Mouse (Mus musculus) urinary bladder, postnatal 25 days (tissue): ENCODE data around the gene Rnf4.

Experiments used
- DNase-seq: peaks from one replicate; pipeline ENCODE4 v3.0.0; 2022; ENCODE audit warnings: low spot score

Rnf4 gene

DNA sequence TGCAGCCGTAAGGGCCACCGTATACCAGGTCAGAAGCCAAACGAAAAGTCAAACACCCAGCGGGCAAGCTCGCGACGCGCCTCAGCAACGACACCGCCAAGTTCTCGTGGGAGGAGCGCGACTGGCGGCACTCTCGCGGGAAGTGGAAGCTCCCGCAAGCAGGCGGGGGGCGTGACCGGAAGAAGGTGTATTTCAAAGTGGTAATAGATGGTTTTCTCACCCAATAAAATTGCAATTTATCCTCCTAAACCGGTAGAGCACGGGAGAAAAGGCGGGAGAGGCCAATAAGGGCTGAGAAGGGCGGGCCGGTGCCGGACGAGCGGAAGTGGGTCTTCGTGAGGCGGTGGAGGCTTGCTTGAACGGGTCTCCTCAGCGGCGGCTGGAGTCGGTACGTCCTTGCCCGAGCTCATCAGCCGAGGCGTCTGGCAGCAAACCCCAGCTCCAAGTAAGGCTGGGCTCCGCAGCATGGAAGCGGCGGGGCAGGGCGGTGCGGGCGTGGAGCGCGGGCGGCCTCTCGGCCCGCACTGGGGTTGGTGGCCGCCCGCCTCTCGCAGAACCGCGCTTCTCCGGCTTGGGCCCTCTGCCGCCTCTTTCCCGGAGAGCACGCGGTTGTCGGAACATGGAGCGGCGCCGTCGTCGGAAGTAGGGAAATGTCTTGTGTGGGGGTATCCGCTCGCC is at the start of gene Rnf4:
Gene Rnf4 (plus strand): TSS at position 193 of the 678 bp plus-strand sequence.
- peak; percentile 97 for DNase-seq

DNA sequence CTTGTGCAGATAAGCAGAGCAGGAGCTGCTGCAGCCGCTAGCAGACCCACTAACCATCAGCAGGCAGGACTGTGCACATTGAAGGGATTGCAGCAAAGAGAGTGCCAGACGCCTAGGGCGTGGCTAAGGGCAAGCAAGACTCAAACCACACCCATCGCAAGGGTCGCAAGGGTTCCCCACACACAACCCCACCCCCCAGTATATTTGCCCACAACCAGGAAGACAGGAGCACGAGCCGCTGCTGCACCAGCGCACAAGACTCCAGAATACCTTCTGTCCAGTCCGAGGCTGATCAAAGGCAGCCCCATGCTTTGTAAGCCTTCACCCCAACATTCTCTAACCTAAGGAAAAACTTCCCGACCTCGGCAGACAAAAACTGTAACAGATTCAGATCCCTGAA is 49.6 kb upstream of the Rnf4 start:
- no peak for DNase-seq

DNA sequence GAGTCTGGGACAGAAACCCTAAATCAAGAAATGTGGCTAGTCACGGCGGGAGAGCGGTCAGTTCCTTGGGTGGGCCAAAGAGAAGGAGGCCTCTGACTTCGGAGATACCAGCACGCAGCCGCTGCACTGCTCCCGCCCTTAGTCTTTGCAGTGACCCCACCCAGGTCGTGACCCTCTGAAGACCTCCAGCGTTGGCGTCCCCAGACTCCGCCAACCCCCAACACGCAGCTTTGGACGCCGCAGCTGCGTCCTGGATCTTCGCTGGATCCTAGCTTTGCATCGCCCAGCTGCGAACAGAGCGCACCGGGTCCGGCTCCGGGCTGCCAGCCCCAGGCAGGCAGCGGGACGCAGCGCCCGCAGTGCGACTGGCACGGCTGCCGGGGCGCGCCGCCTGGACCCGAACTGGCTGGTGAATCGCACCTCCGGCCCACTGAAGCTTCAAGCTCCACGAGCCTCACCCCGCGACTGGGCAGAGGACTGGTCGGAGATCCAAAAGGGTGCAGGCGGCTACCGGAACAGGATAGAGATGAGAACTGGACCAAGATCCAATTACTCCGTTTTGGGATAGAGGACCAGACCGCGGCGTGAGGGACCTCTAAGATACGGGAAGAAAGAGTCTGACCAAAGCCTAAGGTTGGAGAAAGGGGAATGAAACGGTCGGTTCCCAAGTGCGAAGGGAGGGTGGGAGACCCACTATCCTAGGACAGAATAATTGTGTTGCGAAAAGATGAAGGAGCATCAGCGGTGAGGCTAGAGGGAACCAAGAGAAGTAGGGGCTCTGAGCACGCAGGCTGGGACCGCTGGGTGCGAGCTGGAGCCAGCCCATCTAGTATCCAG is 48.9 kb upstream of the Rnf4 start:
- DNase-seq: no peak

DNA sequence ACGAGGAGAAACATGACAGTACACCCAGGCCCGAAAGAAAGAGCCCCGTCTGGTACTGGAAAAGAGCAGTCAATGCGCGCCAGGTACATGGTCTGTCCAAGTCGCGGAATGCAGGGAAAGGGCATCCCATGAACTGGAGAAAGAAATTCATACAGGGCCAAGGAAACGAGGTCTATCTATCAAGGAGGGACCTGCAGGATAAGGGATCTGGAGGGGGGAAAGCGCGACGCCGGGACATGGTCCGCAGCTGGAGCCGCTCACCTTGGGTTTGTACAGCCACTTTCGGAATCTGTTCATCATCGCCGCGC is 48.3 kb upstream of the Rnf4 start:
- no peak for DNase-seq

DNA sequence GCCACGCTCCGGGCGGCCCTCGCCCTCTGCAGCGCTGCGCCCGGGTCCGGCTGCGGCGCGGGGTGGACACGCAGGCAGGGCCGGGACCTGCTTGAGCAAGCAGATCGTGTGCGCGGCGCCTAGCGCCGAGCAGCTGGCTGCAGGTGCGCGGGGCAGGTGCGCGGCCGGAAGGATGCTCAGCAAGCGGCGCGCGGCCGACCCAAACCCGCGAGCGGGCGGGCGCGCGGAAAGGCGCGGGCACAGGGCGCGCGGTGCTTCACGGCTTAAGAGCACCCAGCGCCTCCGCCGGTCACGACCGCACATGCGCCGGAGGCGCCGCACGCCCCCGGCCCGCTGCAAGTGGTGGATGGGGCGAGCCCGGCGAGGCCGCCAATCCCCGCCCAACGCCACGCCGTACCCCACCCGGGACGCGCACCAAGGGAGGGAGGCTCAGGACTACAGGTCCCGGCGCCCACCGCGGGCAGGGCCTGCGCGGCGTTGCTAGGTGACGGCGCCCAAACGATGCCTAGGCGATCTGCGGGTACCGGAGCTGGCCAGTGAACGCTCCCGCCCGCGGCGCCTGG is 47.9 kb upstream of the Rnf4 start, which contains the start of the genes Zfyve28 and Cfap99:
Gene Zfyve28 (minus strand): TSS at position 296 of the 563 bp plus-strand sequence.
Gene Cfap99 (plus strand): TSS at position 447 of the 563 bp plus-strand sequence.
- peak; percentile 61 for DNase-seq

DNA sequence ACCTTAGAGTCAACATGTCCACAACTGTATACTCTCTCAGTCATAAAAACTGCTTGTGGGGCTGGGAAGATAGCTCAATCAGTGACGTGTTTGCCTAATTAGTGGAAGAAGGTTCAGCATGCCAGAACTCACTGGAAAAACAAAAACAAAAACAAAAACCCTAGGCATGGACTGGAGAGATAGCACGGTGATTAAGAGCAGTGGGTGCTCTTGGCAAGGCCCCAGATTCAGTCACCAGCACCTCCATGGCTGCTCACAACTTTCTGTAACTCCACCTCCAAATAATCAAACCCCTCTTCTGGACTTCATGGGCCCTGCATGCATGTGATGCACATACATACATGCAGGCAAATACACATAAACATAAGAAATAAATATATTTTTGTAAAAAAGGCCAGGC is 46.8 kb upstream of the Rnf4 start:
- DNase-seq: no peak

DNA sequence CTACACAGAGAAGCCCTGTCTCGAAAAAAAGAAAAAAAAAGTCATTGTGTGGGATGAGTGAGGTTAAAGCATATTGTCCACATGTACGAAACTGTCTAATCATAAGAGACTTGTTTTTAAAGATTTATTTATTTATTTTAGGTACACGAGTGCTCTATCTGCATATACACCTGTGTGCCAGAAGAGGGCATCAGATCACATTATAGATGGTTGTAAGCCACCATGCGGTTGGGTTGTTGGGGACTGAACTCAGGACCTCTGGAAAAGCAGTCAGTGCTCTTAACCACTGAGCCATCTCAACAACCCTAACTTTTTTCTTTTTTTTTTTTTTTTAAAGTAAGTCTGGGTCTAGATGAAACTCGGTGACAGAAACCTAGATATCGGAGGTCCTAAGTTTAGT is 42.7 kb upstream of the Rnf4 start:
- DNase-seq: no peak

DNA sequence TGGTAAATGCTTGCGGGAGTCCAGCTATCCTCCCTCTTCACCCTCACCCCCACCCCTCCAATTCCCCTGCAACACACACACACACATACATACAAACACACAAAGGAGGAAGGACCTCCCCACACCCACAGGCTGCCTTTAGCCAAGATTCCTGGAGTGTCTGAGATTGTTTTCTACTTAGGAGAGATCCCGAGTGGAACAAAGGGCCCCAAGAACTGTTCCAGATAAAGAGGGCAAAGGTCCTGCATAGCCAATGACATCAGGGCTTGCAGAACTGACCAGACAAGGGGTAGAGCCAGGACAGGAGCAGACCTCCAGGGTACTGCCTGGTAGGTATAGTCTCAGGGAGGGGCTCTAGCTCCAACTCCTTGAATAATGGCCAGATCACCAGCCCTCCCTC is 41.4 kb upstream of the Rnf4 start:
- DNase-seq: peak; percentile 13

DNA sequence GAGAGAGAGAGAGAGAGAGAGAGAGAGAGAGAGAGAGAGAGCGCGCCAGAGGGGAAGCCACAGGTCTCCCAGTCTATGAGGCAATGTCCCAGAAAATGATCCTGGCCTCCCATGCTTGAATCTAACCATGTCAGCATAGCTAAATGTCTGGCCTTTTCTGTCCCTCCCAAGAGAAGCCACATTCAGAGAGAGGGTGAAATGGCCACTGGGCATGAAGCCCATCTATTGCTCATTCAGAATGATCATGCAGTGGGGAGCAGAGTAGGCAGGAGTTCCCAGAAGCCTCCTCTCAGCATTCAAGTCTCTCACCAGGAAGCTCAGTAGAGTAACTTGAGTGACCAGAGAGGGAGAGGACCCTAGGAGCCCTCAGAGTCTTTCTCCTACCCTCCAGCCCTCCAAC is 40.9 kb upstream of the Rnf4 start:
- peak; percentile 14 for DNase-seq

DNA sequence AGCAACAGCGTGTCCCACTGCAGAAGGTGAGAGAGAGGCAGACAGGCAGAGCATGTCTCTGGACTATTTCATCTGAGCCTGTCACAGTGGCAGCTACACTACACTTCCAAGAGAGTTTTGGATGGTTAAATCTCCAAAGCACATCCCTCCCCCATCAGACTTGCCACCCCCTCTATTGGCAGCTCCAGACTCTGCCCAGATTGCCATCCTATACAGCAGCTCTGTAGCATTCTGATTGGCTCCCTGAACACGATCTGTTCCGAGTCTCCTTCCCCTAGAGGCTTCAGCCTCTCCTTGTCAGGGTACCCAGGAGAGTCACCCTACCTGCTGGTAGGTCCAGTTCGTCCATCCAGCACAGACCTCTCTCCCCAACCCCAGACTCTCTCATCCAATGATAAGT is 38.0 kb upstream of the Rnf4 start:
- no peak for DNase-seq

DNA sequence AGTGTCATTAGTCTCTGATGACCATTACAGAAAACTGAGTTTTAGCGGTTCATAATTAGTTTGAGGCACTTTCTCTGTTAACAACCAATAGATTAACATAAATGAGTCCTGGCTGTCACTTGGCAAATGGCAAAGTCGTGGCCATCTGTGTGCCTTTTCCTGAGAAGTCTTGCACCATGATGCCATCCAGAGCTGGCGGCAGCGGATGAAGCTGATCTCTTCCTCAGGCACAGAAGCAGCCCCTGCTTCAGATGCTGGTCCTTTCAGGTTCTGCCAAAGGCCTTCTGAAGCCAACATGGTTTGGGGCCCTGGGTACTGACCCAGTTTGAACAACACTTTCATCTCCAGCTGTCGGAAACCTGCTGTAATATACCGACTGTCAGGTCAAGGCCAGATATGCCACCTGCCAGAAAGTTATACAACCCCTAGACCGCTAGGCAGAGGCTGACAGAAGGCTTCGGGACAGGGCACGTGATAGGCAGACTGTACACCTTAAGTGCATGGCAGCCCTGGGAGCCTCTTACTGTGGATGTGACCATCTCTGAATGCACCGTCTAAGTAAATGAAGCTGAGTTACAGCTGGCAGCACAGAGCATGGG is 37.1 kb upstream of the Rnf4 start:
- DNase-seq: no peak

DNA sequence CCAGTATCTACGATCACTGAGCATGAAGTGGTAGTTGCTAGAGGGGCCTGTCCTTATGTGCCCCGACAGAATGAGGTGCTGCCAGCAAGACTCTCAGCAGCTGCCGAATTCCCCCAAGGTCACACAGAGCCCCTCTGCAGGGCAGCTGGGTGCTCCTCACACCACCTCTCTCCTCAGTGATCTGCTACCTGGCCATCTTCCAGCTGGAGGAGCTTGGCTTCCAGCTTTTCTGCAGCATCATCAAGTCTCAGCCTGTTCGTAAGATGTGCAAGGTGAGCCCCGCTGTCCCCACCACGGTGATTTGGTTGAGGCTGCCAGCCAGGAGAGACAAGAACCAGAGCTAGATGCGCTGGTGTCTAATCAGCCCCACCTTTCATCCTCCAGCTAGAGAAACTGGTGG is 33.7 kb upstream of the Rnf4 start:
- DNase-seq: no peak

DNA sequence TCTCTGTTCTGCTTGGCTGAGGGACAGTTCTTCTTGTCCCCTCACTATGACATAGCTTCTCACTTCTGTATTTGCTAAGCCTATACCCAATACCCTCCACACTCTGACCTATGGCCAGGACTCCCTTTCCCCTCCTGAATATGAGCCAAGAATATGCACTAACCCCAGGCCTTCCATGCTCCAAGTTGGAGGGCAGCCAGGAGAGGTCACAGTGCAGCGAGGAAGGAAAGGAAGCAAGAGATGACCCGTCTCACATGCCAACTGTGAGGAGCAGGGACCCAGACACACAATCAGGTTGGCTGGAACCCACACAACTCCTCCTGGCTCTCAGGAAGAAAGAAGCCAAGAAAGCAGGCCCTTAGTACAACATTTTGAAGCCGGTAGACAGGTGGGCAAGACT is 27.1 kb upstream of the Rnf4 start:
- no peak for DNase-seq

DNA sequence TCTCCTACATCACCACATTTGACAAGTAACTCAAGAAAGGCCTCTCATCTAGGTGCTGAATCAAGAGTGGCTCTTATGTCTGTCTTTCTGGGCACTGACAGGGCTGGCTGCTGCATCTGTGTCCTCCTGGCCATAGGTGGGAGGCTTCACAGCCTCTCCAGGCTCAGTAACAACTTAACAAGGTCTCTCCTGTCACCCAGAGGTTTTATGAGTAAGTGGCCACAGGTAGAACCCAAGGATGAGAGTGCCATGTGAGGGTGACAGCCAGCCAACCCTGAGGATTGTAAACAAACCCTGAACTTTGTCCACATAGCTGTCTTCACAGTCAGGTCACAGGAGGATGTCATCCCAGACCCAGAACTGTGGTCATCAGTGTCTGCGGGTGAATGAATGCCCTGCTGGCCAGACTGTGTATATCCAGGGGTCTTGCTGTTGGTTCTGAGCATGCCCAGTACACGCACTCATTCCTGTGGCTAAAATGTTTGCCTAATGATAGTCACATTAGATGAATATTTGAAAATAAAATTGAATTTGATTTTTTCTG is 16.5 kb upstream of the Rnf4 start:
- DNase-seq: no peak

DNA sequence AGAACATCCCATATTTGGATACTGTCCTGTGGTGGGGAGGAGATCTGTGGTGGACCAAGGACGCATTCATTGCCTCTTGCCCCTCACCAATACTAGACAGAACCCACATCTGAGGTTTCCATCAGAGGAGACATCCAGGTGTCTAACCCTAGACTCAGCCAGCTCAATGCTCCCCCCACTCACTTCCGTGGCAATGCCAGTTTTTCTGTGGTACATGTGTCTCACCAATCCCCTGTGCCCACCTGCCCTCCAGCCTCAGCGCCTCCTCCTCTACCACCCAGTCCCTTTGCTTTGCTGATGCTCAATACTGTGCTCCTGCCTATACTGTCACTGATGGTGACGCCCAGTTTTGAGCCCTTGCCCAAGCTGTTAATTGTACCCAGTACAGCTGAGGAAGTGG is 14.9 kb upstream of the Rnf4 start:
- DNase-seq: no peak

DNA sequence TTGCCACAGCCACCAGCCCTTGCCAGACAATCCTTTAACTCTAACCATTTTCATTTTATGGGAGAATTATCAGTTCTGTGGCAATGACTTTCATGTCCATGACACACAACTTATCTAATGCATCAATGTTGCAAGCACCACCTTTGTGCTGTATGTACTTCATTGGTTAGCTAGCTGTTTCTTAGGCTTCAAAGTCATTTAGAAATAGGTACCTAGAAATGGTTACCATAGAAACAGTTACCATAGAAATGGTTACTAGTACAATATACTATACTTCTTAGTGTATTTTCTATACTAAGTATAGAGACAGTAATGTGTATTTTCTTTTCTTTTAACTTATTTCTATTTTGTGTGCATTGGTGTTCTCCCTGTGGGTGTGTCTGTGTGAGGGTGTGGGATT is 10.8 kb upstream of the Rnf4 start:
- DNase-seq: no peak

DNA sequence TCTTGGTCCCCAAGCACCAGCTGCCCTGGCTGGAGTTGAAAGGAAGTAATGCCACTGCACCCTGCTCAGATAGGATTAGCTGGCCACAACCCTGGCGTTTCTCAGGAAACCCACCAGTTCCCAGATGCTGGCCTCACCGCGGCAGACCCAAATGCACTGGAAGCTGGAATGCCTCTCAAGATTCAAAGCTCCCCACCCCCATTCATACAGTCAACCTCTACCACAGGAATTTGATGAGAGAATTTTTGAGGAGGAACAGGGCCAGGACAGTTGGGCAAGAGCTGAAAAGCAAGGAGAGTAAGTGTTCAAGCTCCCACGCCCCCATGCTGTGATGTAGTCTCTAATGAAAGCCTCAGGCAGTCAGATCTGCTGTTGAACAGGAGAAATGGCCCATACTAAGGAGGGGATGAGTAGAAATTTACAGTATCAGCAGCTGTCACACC is 9.8 kb upstream of the Rnf4 start:
- peak; percentile 8 for DNase-seq

DNA sequence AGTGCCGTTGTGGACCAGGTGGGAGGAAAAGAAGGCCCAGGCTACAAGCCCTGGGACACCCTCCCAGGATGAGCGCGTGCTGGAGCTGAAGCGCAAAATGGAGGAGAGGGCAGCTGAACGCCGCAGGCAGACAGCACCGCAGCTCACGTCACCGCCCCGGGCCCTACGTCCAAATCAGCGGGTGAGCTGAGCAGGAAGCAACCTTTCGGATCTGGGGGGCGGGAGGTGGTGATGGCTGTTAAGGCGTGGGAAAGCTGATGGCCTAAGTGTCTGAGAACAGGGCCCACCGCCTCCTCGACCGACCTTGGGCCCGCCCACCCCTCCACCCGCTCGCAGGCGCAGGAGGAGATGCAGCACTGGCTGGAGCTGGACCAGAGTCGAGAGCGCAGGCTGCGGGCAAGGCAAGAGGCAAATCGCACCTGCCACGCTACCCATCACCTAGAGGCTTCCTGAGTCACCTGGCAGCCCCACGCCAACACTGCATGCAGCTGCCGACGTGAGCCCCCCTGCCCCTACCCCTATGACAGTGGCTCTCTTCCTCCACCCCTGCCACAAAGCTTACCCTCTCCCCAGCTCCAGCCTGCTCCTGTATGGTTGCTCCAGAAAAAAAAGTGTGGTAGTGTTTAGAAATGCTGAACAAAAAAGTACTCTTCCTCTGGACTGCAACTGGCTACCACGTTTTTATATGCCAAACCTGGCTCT is 9.1 kb upstream of the Rnf4 start:
- DNase-seq: peak; percentile 23

DNA sequence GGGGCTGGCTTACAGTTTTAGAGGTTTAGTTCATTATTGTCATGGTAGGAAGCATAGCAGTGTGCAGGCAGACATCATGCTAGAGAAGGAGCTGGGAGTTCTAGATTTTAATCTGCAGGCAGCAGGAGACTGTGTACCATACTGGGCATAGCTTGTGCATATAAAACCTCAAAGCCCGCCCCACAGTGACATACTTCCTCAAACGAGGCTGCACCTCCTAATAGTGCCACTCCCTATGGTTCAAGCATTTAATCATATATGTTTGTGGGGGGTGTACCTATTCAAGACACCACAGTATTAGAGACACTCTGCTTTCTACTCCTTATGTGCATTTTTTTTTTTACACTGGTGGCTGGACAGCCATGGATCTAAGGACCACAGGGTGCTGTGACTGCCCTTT is 6.0 kb upstream of the Rnf4 start:
- no peak for DNase-seq

DNA sequence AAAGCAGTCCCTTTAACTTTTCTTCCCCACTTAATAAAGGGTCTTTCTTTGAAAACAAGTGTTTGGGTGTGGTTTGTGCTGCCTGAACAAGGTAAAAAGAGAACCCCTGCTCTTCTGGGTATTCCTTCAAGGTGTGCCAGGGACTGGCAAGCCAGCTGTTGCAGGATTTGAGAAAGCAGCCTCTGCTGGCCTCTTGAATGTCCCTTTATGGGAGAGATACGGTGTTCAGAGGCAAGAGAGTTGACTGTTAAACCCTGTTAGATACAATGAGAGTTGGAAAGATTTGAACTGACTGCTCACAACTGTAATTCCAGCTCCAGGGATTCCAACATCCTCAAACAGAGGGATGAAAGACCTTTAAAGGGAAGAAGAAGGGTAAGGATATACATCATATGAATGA is 2.0 kb upstream of the Rnf4 start:
- DNase-seq: no peak

DNA sequence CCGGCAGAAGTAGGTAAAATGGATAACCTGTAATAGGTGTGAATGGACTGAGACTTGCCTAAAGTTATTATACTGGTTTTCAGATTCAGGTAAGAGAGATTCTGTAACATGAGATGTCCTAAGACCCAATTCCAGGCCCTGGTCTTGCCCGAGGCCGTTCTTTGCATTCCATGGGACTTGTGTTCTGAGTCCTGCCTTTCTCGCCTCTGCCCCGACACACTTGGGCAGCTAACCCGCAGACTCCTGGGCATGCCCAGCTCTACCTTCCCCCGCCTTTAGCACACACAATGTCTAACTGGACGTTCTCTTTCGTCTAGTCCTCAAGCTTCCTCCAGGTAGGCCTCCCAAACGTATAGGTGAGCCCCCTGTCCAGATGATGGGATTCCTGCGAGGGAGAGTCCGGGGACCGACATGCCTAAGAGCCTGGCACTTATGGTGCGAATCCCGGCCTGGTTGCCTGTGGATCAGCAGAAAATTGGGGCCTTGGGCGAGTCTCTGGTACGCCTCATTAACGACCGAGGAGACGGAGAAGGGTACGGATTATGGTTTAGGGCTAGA is 471 bp upstream of the Rnf4 start:
- no peak for DNase-seq
